Mouse (Mus musculus): ENCODE results near the gene Gm43738.

GRCm38 (mm10) chr3:89147979-89148311 is 47.0 kb upstream of the Gm43738 start:
- TF ChIP-seq GATA1 (IDR thresholded peaks at IDR 0.05; ENCODE audit: low read length) (no peak), TAL1 (IDR thresholded peaks at IDR 0.05; ENCODE audit: low read length) (no peak)
